Mouse (Mus musculus) intestine, embryonic 16.5 days (tissue): ENCODE measurements around the gene Atp5g2. TPM values are rescaled to one million over a fixed set of nuclear protein-coding genes. Genes with fewer than 3 reads are reported as not detected.

Experiments
- ATAC-seq: fragments of 200-750 bp; cut with Nextera tagmentation; 2 replicates; pipeline ENCODE4 v1.8.0; 2017; ENCODE audit warnings: moderate TSS enrichment, moderate library complexity
- H3K27ac ChIP-seq: fragments of 300-500 bp; sonication (generic); 2 replicates; pipeline ENCODE4 v1.5.1; 2014; ENCODE audit warnings: mild to moderate bottlenecking, low read length
- H3K27me3 ChIP-seq: fragments of 300-500 bp; sonication (generic); replicated peaks from 2 replicates; pipeline ENCODE4 v1.6.1; 2014; ENCODE audit warnings: low read length, control low read depth, mixed read lengths; ENCODE audit not compliant: control insufficient read depth, insufficient read depth
- H3K36me3 ChIP-seq: fragments of 300-500 bp; sonication (generic); 2 replicates; pipeline ENCODE4 v1.6.1; 2014; ENCODE audit warnings: low read length, control low read depth; ENCODE audit not compliant: control insufficient read depth, insufficient read depth
- H3K4me1 ChIP-seq: fragments of 300-500 bp; sonication (generic); 2 replicates; pipeline ENCODE4 v1.6.1; 2014; ENCODE audit warnings: low read length, control low read depth, mixed read lengths; ENCODE audit not compliant: control insufficient read depth, insufficient read depth
- H3K4me2 ChIP-seq: fragments of 300-500 bp; sonication (generic); 2 replicates; pipeline ENCODE4 v1.6.1; 2014; ENCODE audit warnings: low read depth, low read length, control low read depth
- H3K4me3 ChIP-seq: fragments of 300-500 bp; sonication (generic); 2 replicates; pipeline ENCODE4 v1.5.1; 2014; ENCODE audit warnings: mild to moderate bottlenecking, low read length
- H3K9ac ChIP-seq: fragments of 300-500 bp; sonication (generic); 2 replicates; pipeline ENCODE4 v1.6.1; 2014; ENCODE audit warnings: low read depth, low read length
- H3K9me3 ChIP-seq: fragments of 300-500 bp; sonication (generic); 2 replicates; pipeline ENCODE4 v1.6.1; 2016; ENCODE audit warnings: low read length, control low read depth; ENCODE audit not compliant: control insufficient read depth
- WGBS: fragments of 180-500 bp; shearing (Covaris S2); extraction: QIAGEN DNeasy Blood & Tissue Kit; methylation state at CpG from one replicate; pipeline ENCODE4 v1.1.7; 2014; 5-methylcytosine and 5-hydroxymethylcytosine counted together
- polyA plus RNA-seq: library from polyadenylated mRNA; unstranded; fragments of >200 nt; fragmentation: Nextera tagmentation; extraction: Ambion mirVana; gene quantifications from 2 replicates; pipeline ENCODE4 v1.2.1, GENCODE M21; 2015

Atp5g2 gene
- 55.5 and 77.3 TPM in 2 replicates for polyA plus RNA-seq

GRCm38 (mm10) chr15:102672215-102673071 lies at the start of gene Atp5g2:
Gene Atp5g2 (minus strand): TSS chr15:102672352.
- Histone ChIP-seq H3K4me2 (peak within 1 kb of the TSS; percentile 90), H3K27me3 (no peaks in the 10 kb centered on the region), H3K36me3 (peaks cover 5% of the 10 kb centered on the region), H3K4me3 (peak within 1 kb of the TSS; percentile 60), H3K4me1 (peaks cover 23% of the 10 kb centered on the region), H3K9ac (peak within 1 kb of the TSS; percentile 89), H3K27ac (peak within 1 kb of the TSS; percentile 99), H3K9me3 (no peaks in the 10 kb centered on the region)
- ATAC-seq = no peak
- WGBS = 4% methylated on average over 37 of the region's 37 CpGs

- Histone ChIP-seq H3K4me1 (no peaks in the 10 kb centered on the region), H3K27me3 (no peaks in the 10 kb centered on the region), H3K4me2 (peak overlapping the region; percentile 62), H3K27ac (no peak overlapping the region), H3K9ac (peak overlapping the region; percentile 71), H3K9me3 (no peaks in the 10 kb centered on the region), H3K4me3 (peak overlapping the region; percentile 68), H3K36me3 (no peaks in the 10 kb centered on the region)
- ATAC-seq = no peak
- WGBS = 16% methylated on average over 14 of the region's 14 CpGs
These were observed 49.1 kb upstream of the Atp5g2 start for GRCm38 (mm10) chr15:102721016-102721898.

GRCm38 (mm10) chr15:102716132-102716531 lies 44.0 kb upstream of the Atp5g2 start:
- Histone ChIP-seq H3K9ac (no peak overlapping the region), H3K36me3 (peaks cover 5% of the 10 kb centered on the region; the same call in 1 of the 2 replicates), H3K27me3 (no peaks in the 10 kb centered on the region), H3K9me3 (no peaks in the 10 kb centered on the region), H3K4me3 (no peak overlapping the region), H3K27ac (no peak overlapping the region), H3K4me2 (no peak overlapping the region), H3K4me1 (no peaks in the 10 kb centered on the region)
- 0 out of 2 replicates have a peak, but pooled peaks have one; percentile 16 for ATAC-seq
- 63% methylated on average over 12 of the region's 12 CpGs for WGBS

GRCm38 (mm10) chr15:102707736-102708269 lies 35.7 kb upstream of the Atp5g2 start:
- no peak overlapping the region for H3K9ac ChIP-seq
- no peak overlapping the region for H3K4me3 ChIP-seq
- no peak overlapping the region for H3K4me2 ChIP-seq
- peaks cover 3% of the 10 kb centered on the region; the same call in 1 of the 2 replicates for H3K36me3 ChIP-seq
- no peaks in the 10 kb centered on the region for H3K9me3 ChIP-seq
- no peak overlapping the region for H3K27ac ChIP-seq
- H3K27me3 ChIP-seq = no peaks in the 10 kb centered on the region
- WGBS = 68% methylated on average over 6 of the region's 6 CpGs
- ATAC-seq = no peak
- H3K4me1 ChIP-seq = no peaks in the 10 kb centered on the region

GRCm38 (mm10) chr15:102705923-102706503 lies 33.9 kb upstream of the Atp5g2 start:
- no peak overlapping the region for H3K4me3 ChIP-seq
- no peak for ATAC-seq
- H3K9me3 ChIP-seq = no peaks in the 10 kb centered on the region
- WGBS = 75% methylated on average over 7 of the region's 7 CpGs
- H3K4me2 ChIP-seq = no peak overlapping the region
- H3K36me3 ChIP-seq = peaks cover 3% of the 10 kb centered on the region; the same call in 1 of the 2 replicates
- no peaks in the 10 kb centered on the region for H3K27me3 ChIP-seq
- H3K4me1 ChIP-seq = no peaks in the 10 kb centered on the region
- no peak overlapping the region for H3K9ac ChIP-seq
- no peak overlapping the region for H3K27ac ChIP-seq

- ATAC-seq = no peak
- Histone ChIP-seq H3K9me3 (no peaks in the 10 kb centered on the region), H3K4me3 (no peak overlapping the region), H3K9ac (no peak overlapping the region), H3K4me1 (no peaks in the 10 kb centered on the region), H3K36me3 (peaks cover 3% of the 10 kb centered on the region; the same call in 1 of the 2 replicates), H3K27ac (no peak overlapping the region), H3K4me2 (no peak overlapping the region), H3K27me3 (no peaks in the 10 kb centered on the region)
- 41% methylated on average over 9 of the region's 9 CpGs for WGBS
These were observed 33.2 kb upstream of the Atp5g2 start for GRCm38 (mm10) chr15:102705226-102705894.

GRCm38 (mm10) chr15:102704806-102705205 lies 32.7 kb upstream of the Atp5g2 start:
- H3K9me3 ChIP-seq = no peaks in the 10 kb centered on the region
- H3K36me3 ChIP-seq = no peaks in the 10 kb centered on the region; the same call in 1 of the 2 replicates
- H3K27ac ChIP-seq = no peak overlapping the region
- WGBS = 64% methylated on average over 5 of the region's 5 CpGs
- no peaks in the 10 kb centered on the region for H3K27me3 ChIP-seq
- no peak for ATAC-seq
- no peaks in the 10 kb centered on the region for H3K4me1 ChIP-seq
- H3K9ac ChIP-seq = no peak overlapping the region
- H3K4me2 ChIP-seq = no peak overlapping the region
- no peak overlapping the region for H3K4me3 ChIP-seq

GRCm38 (mm10) chr15:102702972-102703371 lies 30.8 kb upstream of the Atp5g2 start:
- H3K36me3 ChIP-seq = no peaks in the 10 kb centered on the region; the same call in 1 of the 2 replicates
- H3K4me1 ChIP-seq = no peaks in the 10 kb centered on the region
- no peak overlapping the region for H3K9ac ChIP-seq
- WGBS = 72% methylated on average over 3 of the region's 3 CpGs
- H3K4me2 ChIP-seq = no peak overlapping the region
- no peaks in the 10 kb centered on the region for H3K9me3 ChIP-seq
- peaks cover 12% of the 10 kb centered on the region; the same call in 1 of the 2 replicates for H3K27me3 ChIP-seq
- no peak overlapping the region for H3K27ac ChIP-seq
- H3K4me3 ChIP-seq = no peak overlapping the region
- no peak for ATAC-seq
